Mouse (Mus musculus) neural tube, embryonic 12.5 days (tissue): Measurements from ENCODE around the gene Snip1. TPM values are rescaled to one million over a fixed set of nuclear protein-coding genes. Genes with fewer than 3 reads are reported as not detected.

Experiments
- polyA plus RNA-seq: library from polyadenylated mRNA; unstranded; fragments of >200 nt; fragmentation: Nextera tagmentation; extraction: Ambion mirVana; gene quantifications from 2 replicates; pipeline ENCODE4 v1.2.1, GENCODE M21; 2016

The Snip1 gene
- polyA plus RNA-seq, 1 experiment from 2014 or later, result 37.2 TPM

Other genes with a start within 250 kb of the Snip1 start
- 56.4 and 56.5 TPM in 2 replicates for gene Yrdc, start 216.0 kb upstream of the Snip1 start, polyA plus RNA-seq
- gene 1110065P20Rik, start 215.5 kb upstream of the Snip1 start, polyA plus RNA-seq, result 71.6 and 77.6 TPM in 2 replicates
- gene Maneal, start 204.5 kb upstream of the Snip1 start, polyA plus RNA-seq, result 8.2 and 10.3 TPM in 2 replicates
- gene Epha10, start 185.8 kb upstream of the Snip1 start, polyA plus RNA-seq, result 6.3 and 6.6 TPM in 2 replicates
- gene 9930104L06Rik, start 129.6 kb upstream of the Snip1 start, polyA plus RNA-seq, result 16.5 and 18.6 TPM in 2 replicates
- 121 TPM in 2 replicates for gene Cdca8, start 127.4 kb upstream of the Snip1 start, polyA plus RNA-seq
- 1.3 and 4.6 TPM in 2 replicates for gene Rspo1, start 80.2 kb upstream of the Snip1 start, polyA plus RNA-seq
- 89.7 and 96.1 TPM in 2 replicates for gene Gnl2, start 50.1 kb upstream of the Snip1 start, polyA plus RNA-seq
- 0.18 and 0.34 TPM in 2 replicates for gene Dnali1, start 969 bp upstream of the Snip1 start, polyA plus RNA-seq
- gene Meaf6, start 18.5 kb downstream of the Snip1 start, polyA plus RNA-seq, result 120 and 129 TPM in 2 replicates
- 0.39 and 0.49 TPM in 2 replicates for gene Zc3h12a, start 61.2 kb downstream of the Snip1 start, polyA plus RNA-seq